Mouse (Mus musculus): ENCODE results near the gene Anks1b. TPM values are rescaled to one million over a fixed set of nuclear protein-coding genes. Genes with fewer than 3 reads are reported as not detected.

The Anks1b gene
- total and polyA plus RNA-seq, 3 experiments, result 0.11 TPM; not detected in 2

DNA sequence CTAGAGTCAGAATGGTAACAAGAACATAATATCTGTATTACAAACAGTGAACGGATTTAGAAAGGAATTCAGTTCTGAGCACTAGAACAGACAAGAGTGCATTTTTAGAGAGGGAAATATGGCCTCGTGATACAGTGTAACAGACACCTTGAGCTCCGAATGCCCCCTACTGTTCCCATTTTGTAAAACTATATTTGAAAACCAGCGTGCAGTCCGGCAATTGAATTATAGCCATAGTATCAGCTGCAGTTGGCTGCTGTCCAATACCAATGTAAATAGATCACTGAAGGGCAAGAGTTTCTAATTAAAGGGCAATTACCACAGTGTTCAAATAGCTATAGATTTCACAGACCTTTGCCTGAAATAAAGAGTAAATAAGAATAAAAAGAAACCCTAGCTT, 170.0 kb downstream of the Anks1b start:
- DNase-seq (ENCODE audit: low spot score) (no peak), ATAC-seq (ENCODE audit: extremely low read depth, insufficient number of reproducible peaks, low FRiP score, poor library complexity, severe bottlenecking) (no peak)
- TF ChIP-seq TAL1 (conservative IDR thresholded peaks at IDR 0.05; ENCODE audit: low read depth, low read length) (no peak), GATA1 (IDR thresholded peaks at IDR 0.05; ENCODE audit: borderline replicate concordance, low read length) (no peak), POLR2AphosphoS5 (IDR thresholded peaks at IDR 0.05; ENCODE audit: insufficient replicate concordance, low read depth, low read length) (no peak), GATA2 (IDR thresholded peaks at IDR 0.05; ENCODE audit: borderline replicate concordance, low read depth, low read length) (no peak), CTCF (IDR thresholded peaks at IDR 0.05; ENCODE audit: low read depth, low read length) (no peak)
- no peaks in the 10 kb centered on the region for H3K4me1 ChIP-seq (ENCODE audit: insufficient read depth, low read depth, low read length)
- 0 out of 2 replicates have a peak, but pooled peaks cover 4% of the 10 kb centered on the region for H3K9me3 ChIP-seq (replicated peaks)
- H3K36me3 ChIP-seq (replicated peaks), result no peaks in the 10 kb centered on the region
- no peaks in the 10 kb centered on the region for H3K27me3 ChIP-seq (ENCODE audit: insufficient read depth, low read length)
- H3K4me3 ChIP-seq (ENCODE audit: low read depth, low read length), result no peak overlapping the region

DNA sequence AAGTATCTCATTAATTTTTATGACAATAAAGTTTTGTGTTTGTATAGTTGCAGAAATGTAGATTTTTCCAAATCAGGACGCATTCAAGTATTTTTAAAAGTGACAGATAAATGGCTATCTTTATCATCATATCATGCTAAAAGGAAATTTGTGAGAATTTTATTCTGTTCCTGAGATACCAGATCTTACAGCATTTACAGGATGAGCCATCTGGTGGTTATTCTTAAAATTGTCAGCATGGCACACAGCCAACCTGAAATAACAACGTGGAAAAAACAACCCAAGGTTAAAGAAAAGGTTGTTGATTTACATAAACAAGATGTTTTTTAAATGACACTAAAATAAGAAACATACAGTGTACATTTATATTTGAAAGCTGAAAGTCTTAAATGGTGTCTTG, 170.5 kb downstream of the Anks1b start:
- H3K4me1 ChIP-seq (ENCODE audit: insufficient read depth, low read depth, low read length), result no peaks in the 10 kb centered on the region
- DNase-seq (ENCODE audit: low spot score), result no peak
- no peaks in the 10 kb centered on the region for H3K27me3 ChIP-seq (ENCODE audit: insufficient read depth, low read length)
- TF ChIP-seq GATA1 (IDR thresholded peaks at IDR 0.05; ENCODE audit: borderline replicate concordance, low read length) (no peak), TAL1 (conservative IDR thresholded peaks at IDR 0.05; ENCODE audit: low read depth, low read length) (no peak)
- no peaks in the 10 kb centered on the region for H3K36me3 ChIP-seq (replicated peaks)
- no peak overlapping the region for H3K4me3 ChIP-seq (ENCODE audit: low read depth, low read length)
- ATAC-seq (ENCODE audit: extremely low read depth, insufficient number of reproducible peaks, low FRiP score, poor library complexity, severe bottlenecking), result no peak
- 0 out of 2 replicates have a peak, but pooled peaks cover 4% of the 10 kb centered on the region for H3K9me3 ChIP-seq (replicated peaks)

DNA sequence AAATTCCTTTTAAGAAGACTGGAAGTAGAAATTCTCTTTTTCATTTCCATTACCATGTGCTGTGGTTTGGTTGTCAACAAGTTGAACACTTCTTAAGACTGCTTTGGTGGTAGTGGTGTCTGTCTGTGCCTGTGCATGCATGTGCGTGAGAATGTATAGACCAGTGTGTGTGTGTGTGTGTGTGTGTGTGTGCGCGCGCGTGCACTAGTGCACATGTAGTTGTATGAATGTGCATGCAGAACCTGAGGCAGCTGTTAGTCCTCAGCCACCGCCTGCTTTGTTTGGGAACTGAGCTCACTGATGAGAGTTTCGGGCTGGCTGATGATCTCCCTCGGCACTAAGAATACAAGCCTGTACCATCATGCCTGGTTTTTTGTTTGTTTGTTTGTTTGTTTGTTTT, 170.9 kb downstream of the Anks1b start:
- DNase-seq (ENCODE audit: low spot score) (no peak), ATAC-seq (ENCODE audit: extremely low read depth, insufficient number of reproducible peaks, low FRiP score, poor library complexity, severe bottlenecking) (no peak)
- no peaks in the 10 kb centered on the region for H3K4me1 ChIP-seq (ENCODE audit: insufficient read depth, low read depth, low read length)
- H3K36me3 ChIP-seq (replicated peaks), result no peaks in the 10 kb centered on the region
- H3K4me3 ChIP-seq (ENCODE audit: low read depth, low read length), result no peak overlapping the region
- 0 out of 2 replicates have a peak, but pooled peaks cover 4% of the 10 kb centered on the region for H3K9me3 ChIP-seq (replicated peaks)
- no peaks in the 10 kb centered on the region for H3K27me3 ChIP-seq (ENCODE audit: insufficient read depth, low read length)
- TF ChIP-seq TAL1 (conservative IDR thresholded peaks at IDR 0.05; ENCODE audit: low read depth, low read length) (no peak), GATA2 (IDR thresholded peaks at IDR 0.05; ENCODE audit: borderline replicate concordance, low read depth, low read length) (no peak), POLR2AphosphoS5 (IDR thresholded peaks at IDR 0.05; ENCODE audit: insufficient replicate concordance, low read depth, low read length) (no peak), GATA1 (IDR thresholded peaks at IDR 0.05; ENCODE audit: borderline replicate concordance, low read length) (no peak), CTCF (IDR thresholded peaks at IDR 0.05; ENCODE audit: low read depth, low read length) (no peak)

DNA sequence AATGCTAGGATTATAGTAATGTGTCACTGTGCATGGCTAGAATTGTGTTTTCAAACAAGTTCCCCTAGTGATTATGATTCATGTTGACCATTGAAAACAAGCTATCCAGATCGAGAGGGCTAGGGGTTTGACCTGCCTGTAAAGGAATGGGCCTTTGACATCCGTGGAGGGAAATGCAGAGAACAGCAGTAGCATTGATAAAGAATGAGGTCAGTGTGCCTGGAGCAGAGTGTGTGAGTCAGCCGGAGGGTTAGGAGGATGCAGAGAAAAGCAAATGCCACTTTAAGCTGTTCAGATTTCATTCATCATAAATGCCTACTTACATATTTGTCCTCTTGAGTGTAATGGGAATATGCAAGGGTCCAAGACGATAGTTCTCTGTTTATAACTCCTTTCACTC, 195.3 kb downstream of the Anks1b start:
- no peaks in the 10 kb centered on the region for H3K4me1 ChIP-seq (ENCODE audit: insufficient read depth, low read depth, low read length)
- no peaks in the 10 kb centered on the region for H3K36me3 ChIP-seq (replicated peaks)
- ATAC-seq (ENCODE audit: extremely low read depth, insufficient number of reproducible peaks, low FRiP score, poor library complexity, severe bottlenecking), result no peak
- DNase-seq (ENCODE audit: low spot score), result no peak
- H3K4me3 ChIP-seq (ENCODE audit: low read depth, low read length), result no peak overlapping the region
- H3K27me3 ChIP-seq (ENCODE audit: insufficient read depth, low read length), result no peaks in the 10 kb centered on the region
- no peaks in the 10 kb centered on the region for H3K9me3 ChIP-seq (replicated peaks)
- no peak for TF ChIP-seq GATA1 (IDR thresholded peaks at IDR 0.05; ENCODE audit: borderline replicate concordance, low read length)
- no peak for TF ChIP-seq POLR2AphosphoS5 (IDR thresholded peaks at IDR 0.05; ENCODE audit: insufficient replicate concordance, low read depth, low read length)
- no peak for TF ChIP-seq GATA2 (IDR thresholded peaks at IDR 0.05; ENCODE audit: borderline replicate concordance, low read depth, low read length)
- TF ChIP-seq TAL1 (conservative IDR thresholded peaks at IDR 0.05; ENCODE audit: low read depth, low read length), result no peak
- TF ChIP-seq CTCF (IDR thresholded peaks at IDR 0.05; ENCODE audit: low read depth, low read length), result no peak

DNA sequence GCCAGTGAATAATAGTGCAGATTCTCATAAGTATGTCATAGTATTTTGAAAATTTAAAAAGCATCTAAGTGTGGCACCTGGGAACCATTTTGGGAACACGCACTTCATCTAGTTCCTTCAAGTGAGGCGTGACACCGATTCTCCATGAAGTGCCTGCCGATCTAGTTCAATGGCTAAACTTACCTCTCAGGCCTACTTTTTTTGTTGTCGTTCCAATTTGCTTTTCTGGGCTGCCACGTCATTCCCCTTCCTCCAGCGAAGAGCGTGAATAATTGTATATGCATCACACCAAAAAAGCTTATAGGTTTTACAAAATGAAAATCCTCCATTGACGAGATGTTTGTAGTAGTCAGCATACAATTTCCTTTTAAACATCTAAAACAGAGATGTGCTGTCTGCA, 204.6 kb downstream of the Anks1b start:
- DNase-seq (ENCODE audit: low spot score) (no peak), ATAC-seq (ENCODE audit: extremely low read depth, insufficient number of reproducible peaks, low FRiP score, poor library complexity, severe bottlenecking) (no peak)
- Histone ChIP-seq H3K9me3 (replicated peaks) (no peaks in the 10 kb centered on the region), H3K36me3 (replicated peaks) (no peaks in the 10 kb centered on the region), H3K4me3 (ENCODE audit: low read depth, low read length) (no peak overlapping the region), H3K27me3 (ENCODE audit: insufficient read depth, low read length) (no peaks in the 10 kb centered on the region), H3K4me1 (ENCODE audit: insufficient read depth, low read depth, low read length) (no peaks in the 10 kb centered on the region)
- TF ChIP-seq CTCF (IDR thresholded peaks at IDR 0.05; ENCODE audit: low read depth, low read length) (no peak), GATA1 (IDR thresholded peaks at IDR 0.05; ENCODE audit: borderline replicate concordance, low read length) (no peak)

DNA sequence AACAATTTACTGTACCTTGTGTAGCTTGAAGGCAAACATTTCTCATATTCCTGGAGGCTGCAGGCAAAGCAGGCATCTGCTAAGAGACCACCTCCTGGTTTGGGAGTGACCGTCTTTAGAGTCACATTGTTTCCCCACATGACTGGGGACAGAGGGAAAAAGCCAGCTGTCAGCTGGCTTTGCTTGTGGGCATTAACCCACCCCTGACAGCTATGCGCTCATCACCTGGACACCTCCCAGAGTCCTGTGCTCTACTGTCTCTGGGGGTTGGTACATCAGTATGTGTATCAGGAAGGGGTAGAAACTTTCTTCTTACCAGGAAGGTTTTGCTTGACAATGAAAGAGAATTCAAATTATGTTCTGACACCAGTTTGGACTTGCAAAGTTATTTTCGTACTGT, 207.8 kb downstream of the Anks1b start:
- H3K4me1 ChIP-seq (ENCODE audit: insufficient read depth, low read depth, low read length), result no peaks in the 10 kb centered on the region
- no peaks in the 10 kb centered on the region for H3K36me3 ChIP-seq (replicated peaks)
- H3K4me3 ChIP-seq (ENCODE audit: low read depth, low read length), result no peak overlapping the region
- no peak for ATAC-seq (ENCODE audit: extremely low read depth, insufficient number of reproducible peaks, low FRiP score, poor library complexity, severe bottlenecking)
- no peaks in the 10 kb centered on the region for H3K9me3 ChIP-seq (replicated peaks)
- DNase-seq (ENCODE audit: low spot score), result no peak
- no peak for TF ChIP-seq GATA1 (IDR thresholded peaks at IDR 0.05; ENCODE audit: borderline replicate concordance, low read length)
- TF ChIP-seq POLR2AphosphoS5 (IDR thresholded peaks at IDR 0.05; ENCODE audit: insufficient replicate concordance, low read depth, low read length), result no peak
- TF ChIP-seq GATA2 (IDR thresholded peaks at IDR 0.05; ENCODE audit: borderline replicate concordance, low read depth, low read length), result no peak
- no peak for TF ChIP-seq CTCF (IDR thresholded peaks at IDR 0.05; ENCODE audit: low read depth, low read length)
- no peak for TF ChIP-seq TAL1 (conservative IDR thresholded peaks at IDR 0.05; ENCODE audit: low read depth, low read length)
- no peaks in the 10 kb centered on the region for H3K27me3 ChIP-seq (ENCODE audit: insufficient read depth, low read length)

DNA sequence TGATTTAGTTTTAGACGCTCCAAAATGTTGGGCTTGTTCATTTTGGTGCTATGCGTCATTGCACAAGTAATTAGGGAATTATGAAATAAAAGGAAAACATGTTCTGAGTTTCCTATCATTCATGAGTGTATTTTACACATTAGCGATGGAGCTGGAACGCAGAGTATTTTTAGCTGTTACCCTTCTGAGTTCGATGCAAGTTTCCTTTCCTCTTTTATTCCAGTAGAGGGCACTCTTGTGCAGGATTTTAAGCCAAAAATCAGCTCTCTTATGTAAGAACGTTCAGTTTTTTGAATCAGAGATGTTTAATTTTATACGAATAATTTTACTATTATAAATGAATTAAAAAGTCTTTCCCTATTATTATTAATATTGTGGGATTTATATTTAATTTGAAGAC, 208.3 kb downstream of the Anks1b start:
- H3K4me1 ChIP-seq (ENCODE audit: insufficient read depth, low read depth, low read length), result no peaks in the 10 kb centered on the region
- ATAC-seq (ENCODE audit: extremely low read depth, insufficient number of reproducible peaks, low FRiP score, poor library complexity, severe bottlenecking), result no peak
- no peak for TF ChIP-seq TAL1 (conservative IDR thresholded peaks at IDR 0.05; ENCODE audit: low read depth, low read length)
- TF ChIP-seq CTCF (IDR thresholded peaks at IDR 0.05; ENCODE audit: low read depth, low read length), result no peak
- TF ChIP-seq GATA1 (IDR thresholded peaks at IDR 0.05; ENCODE audit: borderline replicate concordance, low read length), result no peak
- no peak for TF ChIP-seq POLR2AphosphoS5 (IDR thresholded peaks at IDR 0.05; ENCODE audit: insufficient replicate concordance, low read depth, low read length)
- no peak for TF ChIP-seq GATA2 (IDR thresholded peaks at IDR 0.05; ENCODE audit: borderline replicate concordance, low read depth, low read length)
- H3K9me3 ChIP-seq (replicated peaks), result no peaks in the 10 kb centered on the region
- no peak overlapping the region for H3K4me3 ChIP-seq (ENCODE audit: low read depth, low read length)
- DNase-seq (ENCODE audit: low spot score), result no peak
- H3K36me3 ChIP-seq (replicated peaks), result no peaks in the 10 kb centered on the region
- no peaks in the 10 kb centered on the region for H3K27me3 ChIP-seq (ENCODE audit: insufficient read depth, low read length)

Measured in G1E (cell line).